Mouse (Mus musculus) bone marrow, adult 2 months (tissue): ENCODE data around the gene Srgap2.

Experiments used
- CTCF ChIP-seq: fragments of 200-500 bp; IDR thresholded peaks from 2 replicates; pipeline ENCODE4 v1.5.1; 2011; ENCODE audit warnings: low read length, control low read depth; ENCODE audit not compliant: control insufficient read depth, insufficient read depth
- POLR2A ChIP-seq: fragments of 200-500 bp; IDR thresholded peaks from 2 replicates; pipeline ENCODE4 v1.6.1; 2011; ENCODE audit warnings: low read depth, mild to moderate bottlenecking, control low read depth, low read length, borderline replicate concordance; ENCODE audit not compliant: control insufficient read depth

DNA sequence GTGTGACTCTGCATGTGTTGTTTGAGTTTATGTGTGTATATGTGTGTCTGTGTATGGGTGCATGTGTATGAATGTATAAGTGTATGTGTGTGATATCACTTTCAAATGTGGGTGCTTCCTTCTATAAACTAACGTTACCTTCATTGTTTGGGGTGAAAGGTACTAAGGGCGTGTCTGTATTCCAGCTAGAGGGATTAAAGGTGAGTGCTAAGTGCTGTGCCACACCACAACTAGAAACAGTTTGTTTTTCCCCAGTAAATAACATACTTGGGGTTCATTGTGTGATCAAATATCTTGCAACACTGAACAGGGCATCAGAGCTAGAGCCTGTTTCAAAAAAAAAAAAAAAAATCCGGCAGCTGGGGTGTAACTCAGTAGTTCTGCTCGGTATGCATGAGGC, 245.4 kb downstream of the Srgap2 start:
- TF ChIP-seq POLR2A (no peak), CTCF (no peak)
